Mouse (Mus musculus) bone marrow, adult 2 months (tissue): ENCODE data around the gene Zdhhc24.

Source experiments
- CTCF ChIP-seq: fragments of 200-500 bp; IDR thresholded peaks from 2 replicates; pipeline ENCODE4 v1.5.1; 2011; ENCODE audit warnings: low read length, control low read depth; ENCODE audit not compliant: control insufficient read depth, insufficient read depth
- POLR2A ChIP-seq: fragments of 200-500 bp; IDR thresholded peaks from 2 replicates; pipeline ENCODE4 v1.6.1; 2011; ENCODE audit warnings: low read depth, mild to moderate bottlenecking, control low read depth, low read length, borderline replicate concordance; ENCODE audit not compliant: control insufficient read depth

DNA sequence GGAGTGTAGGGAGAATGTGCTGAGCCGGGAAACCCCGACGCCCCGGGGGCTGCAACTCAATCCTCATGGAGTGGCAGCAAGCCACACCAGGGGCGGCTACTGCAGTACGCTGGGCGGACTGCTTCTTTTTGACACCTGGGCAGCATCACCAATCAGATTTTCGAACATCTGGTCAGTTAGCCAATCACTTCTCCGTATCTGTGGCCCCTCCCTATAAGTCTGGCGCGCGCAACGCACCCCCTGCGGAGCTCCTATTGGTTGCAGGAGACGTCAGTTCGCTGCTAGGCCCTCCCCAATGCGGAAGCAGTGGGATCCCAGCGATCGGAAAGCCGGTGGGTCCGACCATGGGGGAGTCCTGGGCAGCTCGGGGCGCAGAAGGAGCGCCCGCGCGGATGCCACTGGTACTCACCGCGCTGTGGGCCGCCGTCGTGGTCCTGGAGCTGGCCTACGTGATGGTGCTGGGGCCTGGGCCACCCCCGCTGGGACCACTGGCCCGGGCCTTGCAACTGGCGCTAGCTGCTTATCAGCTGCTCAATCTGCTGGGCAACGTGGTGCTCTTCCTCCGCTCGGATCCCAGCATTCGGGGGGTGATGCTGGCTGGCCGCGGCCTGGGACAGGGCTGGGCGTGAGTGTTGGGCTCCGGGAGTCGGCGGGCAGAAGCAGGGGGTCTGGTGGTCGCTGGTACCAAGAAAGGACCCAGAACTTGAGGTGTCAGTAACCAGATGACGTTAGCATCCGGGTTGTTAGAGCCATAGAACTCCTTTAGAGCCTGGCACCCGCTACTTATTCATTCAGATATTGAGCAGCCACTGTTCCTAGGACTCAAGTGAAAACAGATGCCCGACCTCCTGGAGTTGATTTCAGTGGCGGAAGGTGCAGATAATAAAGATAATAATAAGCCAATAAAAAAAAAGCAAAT is at the start of gene Zdhhc24:
- TF ChIP-seq CTCF (no peak), POLR2A (peak; percentile 78; the same call in 1 of the 2 replicates)
